Mouse (Mus musculus): ENCODE measurements around the gene Ubap1l.

The Ubap1l gene

GRCm38 (mm10) chr9:65411326-65411725 is 50.5 kb downstream of the Ubap1l start:
- no peak for DNase-seq

GRCm38 (mm10) chr9:65417738-65418137 is 56.9 kb downstream of the Ubap1l start:
- peak; percentile 24 for DNase-seq

GRCm38 (mm10) chr9:65419633-65420032 is 58.8 kb downstream of the Ubap1l start:
- DNase-seq: no peak

GRCm38 (mm10) chr9:65422760-65423501 is 62.1 kb downstream of the Ubap1l start, which contains the start of gene Slc51b:
TSS of gene Slc51b (minus strand) at chr9:65422955.
- DNase-seq: no peak

GRCm38 (mm10) chr9:65424393-65424792 is 63.6 kb downstream of the Ubap1l start:
- DNase-seq: no peak

GRCm38 (mm10) chr9:65427511-65427910 is 66.7 kb downstream of the Ubap1l start:
- no peak for DNase-seq

GRCm38 (mm10) chr9:65428003-65428402 is 67.2 kb downstream of the Ubap1l start:
- DNase-seq: no peak
